Mouse (Mus musculus) small intestine, adult 2 months (tissue): Measurements from ENCODE around the gene Gm1113.

Experiments used
- CTCF ChIP-seq: fragments of 200-500 bp; IDR thresholded peaks from 2 replicates; pipeline ENCODE4 v1.5.1; 2012; ENCODE audit warnings: low read depth, mild to moderate bottlenecking, control low read depth, inconsistent platforms, low read length, moderate library complexity, mixed read lengths; ENCODE audit not compliant: insufficient replicate concordance, insufficient read length; ENCODE audit errors: extremely low read depth
- POLR2A ChIP-seq: fragments of 200-500 bp; IDR thresholded peaks from 2 replicates; pipeline ENCODE4 v1.6.1; 2012; ENCODE audit warnings: low read depth, mild to moderate bottlenecking, control low read depth, inconsistent platforms, low read length, moderate library complexity

DNA sequence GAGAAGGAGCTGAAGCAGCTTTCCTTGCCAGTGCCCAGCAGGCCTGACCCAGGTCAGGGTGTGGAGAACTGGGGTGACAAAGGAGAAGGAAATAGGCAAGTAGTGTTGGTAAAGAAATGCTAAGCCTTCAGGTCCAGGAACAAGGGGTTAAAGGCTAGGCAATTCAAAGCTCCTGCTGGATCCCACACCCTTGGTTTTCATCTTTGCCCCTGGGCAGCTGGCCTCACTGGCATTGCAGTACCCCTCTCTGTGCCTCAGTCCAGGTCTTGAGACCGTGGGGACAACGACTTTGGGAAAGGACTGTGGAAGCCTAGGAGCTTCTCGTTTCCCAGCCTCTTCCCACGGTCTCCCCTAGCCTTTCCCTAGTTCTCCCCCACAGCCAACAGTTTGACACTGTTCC, 4.2 kb downstream of the Gm1113 start:
- TF ChIP-seq CTCF (no peak), POLR2A (no peak)
